Comparison of ENCODE assay signal across 16 mouse cellular contexts in the genomic region with DNA sequence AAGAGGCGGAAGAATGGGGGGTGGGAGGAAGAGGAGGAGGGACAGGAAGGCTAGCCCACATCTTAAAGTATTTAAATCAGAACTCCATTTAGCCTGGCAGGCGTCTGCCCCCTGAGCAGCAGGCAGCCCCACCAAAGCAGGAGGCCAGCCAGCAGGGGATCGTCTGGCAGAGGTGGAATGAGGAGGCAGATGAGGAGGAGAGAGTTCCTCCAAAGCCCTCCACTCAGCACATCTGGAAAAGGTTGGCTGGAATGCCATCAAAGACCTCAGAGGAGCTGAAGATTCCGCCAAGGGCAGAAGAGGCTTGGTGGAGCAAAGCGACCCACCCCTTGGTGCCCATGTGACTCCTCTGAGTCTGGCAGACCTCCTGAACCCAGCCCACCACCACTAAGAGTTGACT. TPM values are rescaled to one million over a fixed set of nuclear protein-coding genes. Genes with fewer than 3 reads are reported as not detected.
"Had no signal": no experiment of that assay in that cellular context is flagged by ENCODE, and none has a peak within 500 bp of the region (broad histone marks: within the 10 kb centered on the region; RNA-seq: fewer than 3 reads in every experiment).

No protein-coding gene starts in this region.

- H3K4me1 ChIP-seq: liver, embryonic 15.5 days; neural tube, embryonic 13.5 days; stomach, embryonic 15.5 days had no signal

- ATAC-seq: midbrain, embryonic 16.5 days had no signal

- H3K4me2 ChIP-seq: kidney, embryonic 15.5 days; liver, embryonic 11.5 days; liver, embryonic 15.5 days; midbrain, embryonic 12.5 days; neural tube, embryonic 13.5 days; stomach, embryonic 15.5 days had no signal

- DNase-seq: kidney, adult 18-20 months; kidney, postnatal 14 days; layer of hippocampus, postnatal 36 days; lung, adult 2 months; lung, postnatal 10 days; lung, postnatal 4 days; retina, postnatal 1 day; thymus, postnatal 4 days had no signal

- H3K27me3 ChIP-seq: kidney, embryonic 15.5 days; liver, embryonic 15.5 days; midbrain, embryonic 12.5 days; neural tube, embryonic 13.5 days; stomach, embryonic 15.5 days had no signal

- H3K4me3 ChIP-seq: kidney, embryonic 15.5 days; liver, embryonic 15.5 days; midbrain, embryonic 12.5 days; neural tube, embryonic 13.5 days; stomach, embryonic 15.5 days had no signal

- H3K9ac ChIP-seq: kidney, embryonic 15.5 days; liver, embryonic 15.5 days; midbrain, embryonic 12.5 days; neural tube, embryonic 13.5 days; stomach, embryonic 15.5 days had no signal

- H3K36me3 ChIP-seq: liver, embryonic 15.5 days; midbrain, embryonic 12.5 days; neural tube, embryonic 13.5 days; stomach, embryonic 15.5 days had no signal

- H3K9me3 ChIP-seq: kidney, embryonic 15.5 days; liver, embryonic 15.5 days; midbrain, embryonic 12.5 days; neural tube, embryonic 13.5 days; stomach, embryonic 15.5 days had no signal

- H3K27ac ChIP-seq: kidney, embryonic 15.5 days; liver, embryonic 15.5 days; midbrain, embryonic 12.5 days; neural tube, embryonic 13.5 days; stomach, embryonic 15.5 days had no signal

RNA-seq across cellular contexts. Expression of a gene that starts 39.1 kb away (rescaled TPM):
- total RNA-seq: megakaryocyte, adult 5-6 weeks had no signal
